Mouse (Mus musculus): ENCODE data around the gene Rag2. TPM values are rescaled to one million over a fixed set of nuclear protein-coding genes. Genes with fewer than 3 reads are reported as not detected.

Gene Rag2
- polyA plus RNA-seq, 1 experiment from 2014 or later = not detected

GRCm38 (mm10) chr2:101624011-101624410 is 507 bp upstream of the Rag2 start:
- H3K9me3 ChIP-seq (replicated peaks) = no peaks in the 10 kb centered on the region
- no peak overlapping the region for H3K27ac ChIP-seq (ENCODE audit: poor library complexity, severe bottlenecking)
- no peaks in the 10 kb centered on the region for H3K4me1 ChIP-seq (replicated peaks)
- 78% methylated on average over 2 of the region's 2 CpGs for WGBS
- no peak overlapping the region for H3K9ac ChIP-seq
- H3K4me2 ChIP-seq = no peak overlapping the region
- no peak overlapping the region for H3K4me3 ChIP-seq
- H3K36me3 ChIP-seq = no peaks in the 10 kb centered on the region
- no peaks in the 10 kb centered on the region for H3K27me3 ChIP-seq (replicated peaks)
- ATAC-seq (ENCODE audit: insufficient number of reproducible peaks, low FRiP score) = no peak

- H3K27ac ChIP-seq (ENCODE audit: poor library complexity, severe bottlenecking) = no peak overlapping the region
- no peak for ATAC-seq (ENCODE audit: insufficient number of reproducible peaks, low FRiP score)
- no peak overlapping the region for H3K4me2 ChIP-seq
- no peaks in the 10 kb centered on the region for H3K9me3 ChIP-seq (replicated peaks)
- H3K27me3 ChIP-seq (replicated peaks) = no peaks in the 10 kb centered on the region
- 0 out of 2 replicates have a peak, but pooled peaks cover 3% of the 10 kb centered on the region for H3K4me1 ChIP-seq (replicated peaks)
- H3K9ac ChIP-seq = no peak overlapping the region
- no peaks in the 10 kb centered on the region for H3K36me3 ChIP-seq
- no peak overlapping the region for H3K4me3 ChIP-seq
Measured at GRCm38 (mm10) chr2:101627227-101627626, 2.7 kb downstream of the Rag2 start.

- Histone ChIP-seq H3K4me1 (replicated peaks) (0 out of 2 replicates have a peak, but pooled peaks cover 3% of the 10 kb centered on the region), H3K36me3 (no peaks in the 10 kb centered on the region), H3K4me3 (peak overlapping the region; percentile 89), H3K27me3 (replicated peaks) (no peaks in the 10 kb centered on the region), H3K27ac (ENCODE audit: poor library complexity, severe bottlenecking) (peak overlapping the region; percentile 86), H3K4me2 (peak overlapping the region; percentile 77), H3K9ac (peak overlapping the region; percentile 76), H3K9me3 (replicated peaks) (no peaks in the 10 kb centered on the region)
- WGBS = 3% methylated on average over 31 of the region's 31 CpGs
- peak; percentile 96 for ATAC-seq (ENCODE audit: insufficient number of reproducible peaks, low FRiP score)
Measured at GRCm38 (mm10) chr2:101628297-101629236, 4.0 kb downstream of the Rag2 start.

GRCm38 (mm10) chr2:101638979-101639839 is 14.7 kb downstream of the Rag2 start:
- H3K27me3 ChIP-seq (replicated peaks) = no peaks in the 10 kb centered on the region
- H3K4me3 ChIP-seq = no peak overlapping the region
- no peak overlapping the region for H3K9ac ChIP-seq
- no peak overlapping the region for H3K4me2 ChIP-seq
- ATAC-seq (ENCODE audit: insufficient number of reproducible peaks, low FRiP score) = no peak
- no peaks in the 10 kb centered on the region for H3K36me3 ChIP-seq
- no peaks in the 10 kb centered on the region for H3K4me1 ChIP-seq (replicated peaks)
- no peak overlapping the region for H3K27ac ChIP-seq (ENCODE audit: poor library complexity, severe bottlenecking)
- H3K9me3 ChIP-seq (replicated peaks) = no peaks in the 10 kb centered on the region
- 69% methylated on average over 7 of the region's 7 CpGs for WGBS

GRCm38 (mm10) chr2:101639840-101640350 is 15.4 kb downstream of the Rag2 start:
- no peak for ATAC-seq (ENCODE audit: insufficient number of reproducible peaks, low FRiP score)
- WGBS = 75% methylated on average over 3 of the region's 3 CpGs

DNA sequence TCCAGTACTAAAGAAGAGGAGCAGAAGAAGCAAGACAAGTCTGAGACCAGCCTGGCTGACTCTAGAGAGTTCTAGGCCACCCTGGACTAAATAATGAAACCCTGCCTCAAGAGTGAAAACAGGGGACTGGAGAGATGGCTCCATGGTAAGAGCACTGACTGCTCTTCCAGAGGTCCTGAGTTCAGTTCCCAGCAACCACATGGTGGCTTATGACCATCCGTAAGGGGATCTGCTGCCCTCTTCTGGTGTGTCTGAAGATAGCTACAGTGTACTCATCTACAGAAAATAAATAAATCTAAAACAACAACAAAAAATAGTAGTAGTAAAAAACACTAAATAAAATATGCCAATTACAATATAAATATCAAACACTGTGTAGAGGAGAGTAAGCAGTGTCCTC is 21.3 kb downstream of the Rag2 start:
- Histone ChIP-seq H3K4me3 (no peak overlapping the region), H3K27me3 (replicated peaks) (no peaks in the 10 kb centered on the region), H3K4me2 (no peak overlapping the region), H3K9ac (no peak overlapping the region), H3K9me3 (replicated peaks) (no peaks in the 10 kb centered on the region), H3K27ac (ENCODE audit: poor library complexity, severe bottlenecking) (no peak overlapping the region), H3K4me1 (replicated peaks) (no peaks in the 10 kb centered on the region; the same call in 1 of the 2 replicates), H3K36me3 (no peaks in the 10 kb centered on the region)
- no peak for ATAC-seq (ENCODE audit: insufficient number of reproducible peaks, low FRiP score)
- 85% methylated on average over 1 of the region's 1 CpGs for WGBS

More at GRCm38 (mm10) chr2:101639840-101640350, 15.4 kb downstream of the Rag2 start:
- no peak overlapping the region for H3K9ac ChIP-seq
- no peaks in the 10 kb centered on the region for H3K27me3 ChIP-seq (replicated peaks)
- no peak overlapping the region for H3K4me3 ChIP-seq
- no peaks in the 10 kb centered on the region for H3K9me3 ChIP-seq (replicated peaks)
- H3K36me3 ChIP-seq = no peaks in the 10 kb centered on the region
- no peaks in the 10 kb centered on the region for H3K4me1 ChIP-seq (replicated peaks)
- no peak overlapping the region for H3K4me2 ChIP-seq
- H3K27ac ChIP-seq (ENCODE audit: poor library complexity, severe bottlenecking) = no peak overlapping the region

DNA sequence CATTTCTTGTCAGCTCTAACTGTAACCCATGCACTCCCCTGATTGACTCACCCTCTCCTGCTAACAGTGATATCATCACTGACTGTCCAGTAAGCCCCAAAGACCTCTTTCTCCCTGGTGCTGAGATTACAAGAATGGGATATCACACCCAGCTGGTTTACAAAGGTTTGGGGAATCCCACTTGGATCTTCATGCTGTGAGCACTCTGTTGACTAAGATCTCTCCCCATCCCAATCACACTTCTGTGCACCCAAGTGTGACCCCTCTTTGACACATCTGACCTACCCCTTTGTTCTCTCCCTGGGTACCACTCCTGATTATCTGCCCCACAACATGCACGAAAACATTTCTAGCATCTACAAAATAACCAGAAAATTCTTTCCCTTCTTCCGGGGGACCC is 23.8 kb downstream of the Rag2 start:
- ATAC-seq (ENCODE audit: insufficient number of reproducible peaks, low FRiP score) = no peak
- H3K9ac ChIP-seq = no peak overlapping the region
- H3K27me3 ChIP-seq (replicated peaks) = 0 out of 2 replicates have a peak, but pooled peaks cover 4% of the 10 kb centered on the region
- no peak overlapping the region for H3K4me2 ChIP-seq
- WGBS = 69% methylated on average over 2 of the region's 2 CpGs
- no peaks in the 10 kb centered on the region for H3K9me3 ChIP-seq (replicated peaks)
- no peaks in the 10 kb centered on the region for H3K36me3 ChIP-seq
- H3K4me3 ChIP-seq = no peak overlapping the region
- peaks cover 4% of the 10 kb centered on the region for H3K4me1 ChIP-seq (replicated peaks)
- H3K27ac ChIP-seq (ENCODE audit: poor library complexity, severe bottlenecking) = no peak overlapping the region

DNA sequence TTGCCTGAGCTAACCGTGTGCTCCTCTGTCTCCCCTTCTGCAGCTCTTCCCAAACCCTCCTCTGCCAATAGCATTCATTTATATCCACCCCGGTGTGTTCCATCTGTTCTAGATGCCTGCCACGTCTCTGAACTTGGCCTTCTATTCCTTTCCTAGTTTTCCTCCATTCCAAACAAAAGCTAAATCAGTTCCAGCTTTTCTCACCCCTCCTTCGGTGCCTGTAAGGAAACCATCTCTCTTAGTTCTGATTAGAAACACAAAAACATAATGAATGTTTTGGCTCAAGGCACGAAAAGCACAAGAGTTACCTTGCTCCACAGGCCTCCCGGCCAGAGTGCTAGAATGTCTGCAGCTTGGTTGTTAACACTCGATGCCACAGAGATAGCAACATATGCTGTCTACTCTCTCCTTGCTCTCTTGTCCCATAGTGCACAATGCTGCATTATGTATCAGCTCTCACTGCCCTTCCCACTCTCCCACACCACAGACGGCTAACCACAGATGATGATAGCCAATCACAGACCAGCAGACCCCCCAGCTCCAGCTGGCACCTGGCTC is 24.7 kb downstream of the Rag2 start, which contains the start of the genes Rag1 and B230118H07Rik:
Gene Rag1 (minus strand): TSS at position 388 of the 558 bp plus-strand sequence.
Gene B230118H07Rik (minus strand): TSS at position 419 of the 558 bp plus-strand sequence.
- WGBS = 34% methylated on average over 8 of the region's 8 CpGs
- no peak within 1 kb of the TSS for H3K4me3 ChIP-seq
- H3K27ac ChIP-seq (ENCODE audit: poor library complexity, severe bottlenecking) = no peak within 1 kb of the TSS
- H3K4me2 ChIP-seq = no peak within 1 kb of the TSS
- no peaks in the 10 kb centered on the region for H3K36me3 ChIP-seq
- no peak for ATAC-seq (ENCODE audit: insufficient number of reproducible peaks, low FRiP score)
- 0 out of 2 replicates have a peak, but pooled peaks cover 4% of the 10 kb centered on the region for H3K27me3 ChIP-seq (replicated peaks)
- no peak within 1 kb of the TSS for H3K9ac ChIP-seq
- peaks cover 4% of the 10 kb centered on the region for H3K4me1 ChIP-seq (replicated peaks)
- H3K9me3 ChIP-seq (replicated peaks) = no peaks in the 10 kb centered on the region

- H3K4me3 ChIP-seq = no peak overlapping the region
- no peak overlapping the region for H3K4me2 ChIP-seq
- H3K27me3 ChIP-seq (replicated peaks) = 0 out of 2 replicates have a peak, but pooled peaks cover 4% of the 10 kb centered on the region
- WGBS = 63% methylated on average over 1 of the region's 1 CpGs
- H3K4me1 ChIP-seq (replicated peaks) = peaks cover 4% of the 10 kb centered on the region
- no peak for ATAC-seq (ENCODE audit: insufficient number of reproducible peaks, low FRiP score)
- no peak overlapping the region for H3K27ac ChIP-seq (ENCODE audit: poor library complexity, severe bottlenecking)
- H3K9me3 ChIP-seq (replicated peaks) = no peaks in the 10 kb centered on the region
- no peak overlapping the region for H3K9ac ChIP-seq
- no peaks in the 10 kb centered on the region for H3K36me3 ChIP-seq
Measured at GRCm38 (mm10) chr2:101650446-101650845, 25.9 kb downstream of the Rag2 start.

DNA sequence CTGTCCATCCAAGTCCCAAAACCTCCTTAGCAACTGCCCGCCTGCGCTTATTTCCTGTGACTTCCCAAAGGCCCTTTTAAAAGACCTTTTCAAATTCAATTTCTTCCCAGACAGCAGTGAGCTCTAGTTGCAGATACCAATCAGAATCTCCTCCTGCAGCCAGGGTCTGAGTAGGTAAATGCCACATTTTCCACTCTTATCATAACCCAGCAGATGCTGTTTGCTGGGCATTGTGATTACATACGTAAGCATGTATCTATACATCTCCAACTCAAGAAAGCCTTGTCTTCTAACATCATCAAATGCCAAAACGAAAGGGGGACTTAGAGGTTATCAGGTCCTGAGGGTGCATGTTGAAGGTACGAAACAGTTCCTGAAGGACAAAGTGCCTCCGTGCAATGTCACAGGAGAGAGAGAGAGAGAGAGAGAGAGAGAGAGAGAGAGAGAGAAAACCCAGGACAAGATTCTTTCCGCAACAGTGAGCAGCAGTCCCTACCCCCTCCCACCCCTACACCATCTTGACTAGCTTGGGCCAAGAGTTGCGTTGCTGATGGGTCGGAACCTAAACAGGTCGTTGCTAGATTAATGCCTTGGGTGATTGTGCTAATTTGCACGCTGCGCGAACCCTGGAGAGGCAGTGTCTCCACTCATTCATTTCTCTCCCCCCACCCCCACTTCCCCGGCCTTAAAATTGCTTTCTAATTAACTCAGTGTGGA is 27.8 kb downstream of the Rag2 start:
- H3K9ac ChIP-seq = peak overlapping the region; percentile 54

More for the DNA sequence above, 27.8 kb downstream of the Rag2 start:
- Histone ChIP-seq H3K4me3 (peak overlapping the region; percentile 45), H3K4me1 (replicated peaks) (peaks cover 4% of the 10 kb centered on the region), H3K36me3 (no peaks in the 10 kb centered on the region), H3K27ac (ENCODE audit: poor library complexity, severe bottlenecking) (no peak overlapping the region), H3K9me3 (replicated peaks) (no peaks in the 10 kb centered on the region), H3K4me2 (peak overlapping the region; percentile 84), H3K27me3 (replicated peaks) (peaks cover 5% of the 10 kb centered on the region; the same call in 1 of the 2 replicates)
- 37% methylated on average over 14 of the region's 14 CpGs for WGBS
- ATAC-seq (ENCODE audit: insufficient number of reproducible peaks, low FRiP score) = no peak
